Mouse (Mus musculus): ENCODE measurements around the gene Zfr2.
"Not testable (repeated sequence)": the region's sequence is repeated elsewhere in the genome, so short reads cannot be mapped to it uniquely, and the experiment has no call there.

Zfr2 gene

DNA sequence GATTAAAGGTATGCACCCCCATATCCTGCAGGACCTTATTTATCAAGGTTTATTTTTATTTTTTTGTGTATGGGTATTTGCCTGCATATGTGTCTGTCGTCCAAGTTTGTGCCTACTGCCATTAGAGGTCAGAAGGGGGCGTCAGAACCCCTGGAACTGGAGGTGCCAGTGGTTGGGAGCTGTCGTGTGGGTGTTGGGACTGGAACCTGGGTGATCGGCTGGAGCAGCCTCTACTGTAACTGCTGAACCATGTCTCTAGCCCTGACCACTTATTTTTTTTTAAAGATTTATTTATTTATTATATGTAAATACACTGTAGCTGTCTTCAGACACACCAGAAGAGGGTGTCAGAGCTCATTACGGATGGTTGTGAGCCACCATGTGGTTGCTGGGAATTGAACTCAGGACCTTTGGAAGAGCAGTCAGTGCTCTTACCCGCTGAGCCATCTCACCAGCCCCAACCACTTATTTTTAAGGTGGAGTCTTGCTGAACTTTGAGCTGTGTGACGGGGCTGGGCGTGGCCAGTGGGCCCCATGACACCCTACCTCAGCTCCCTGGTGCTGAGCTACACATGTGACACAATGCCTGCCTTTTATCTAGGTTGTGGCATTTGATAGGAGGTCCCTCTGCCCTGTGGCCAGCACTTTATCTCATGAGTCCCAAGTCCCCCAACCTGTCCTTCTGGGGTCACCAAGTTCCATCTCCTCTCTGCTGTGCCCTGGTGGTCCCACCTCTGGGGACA is 29.8 kb upstream of the Zfr2 start:
- DNase-seq (ENCODE audit: low spot score), result no peak

DNA sequence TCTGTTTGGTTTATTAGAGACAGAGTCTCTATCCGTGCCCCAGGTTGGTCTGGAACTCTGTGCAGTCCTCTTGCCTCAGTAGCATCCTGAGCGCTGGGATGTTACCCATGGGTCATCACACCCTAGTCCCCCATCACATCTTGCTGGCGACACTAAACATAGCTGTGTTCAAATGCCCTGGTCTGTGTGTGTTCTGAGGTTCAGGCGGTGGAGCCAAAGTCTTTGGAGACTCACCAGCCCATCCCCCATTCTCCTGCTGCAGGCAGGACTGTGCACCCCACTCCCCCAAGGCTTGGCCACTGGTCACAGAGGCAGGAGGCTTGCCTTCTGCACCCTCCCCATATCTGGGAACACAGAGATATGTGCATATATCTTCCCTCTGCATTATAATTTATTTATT is 28.8 kb upstream of the Zfr2 start:
- DNase-seq (ENCODE audit: low spot score), result no peak

DNA sequence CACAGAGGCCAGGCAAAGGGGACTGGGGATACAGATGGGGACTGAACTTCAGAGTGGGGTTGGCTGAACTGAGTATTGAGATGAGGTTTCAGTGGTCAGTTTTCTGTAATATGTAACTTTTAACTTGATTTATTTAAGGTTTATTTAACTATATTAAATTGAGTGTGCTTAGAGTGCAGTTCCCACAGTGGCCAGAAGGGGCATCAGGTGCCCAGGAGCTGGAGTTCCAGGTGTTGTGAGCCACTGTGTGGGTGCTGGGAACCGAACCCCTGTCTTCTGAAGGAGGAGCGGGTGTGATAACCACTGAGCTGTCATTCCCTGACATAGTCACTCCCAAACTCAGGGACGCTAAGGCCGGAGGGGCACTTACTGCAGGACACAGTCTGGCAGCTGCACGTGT is 22.8 kb upstream of the Zfr2 start:
- DNase-seq (ENCODE audit: low spot score), result no peak

DNA sequence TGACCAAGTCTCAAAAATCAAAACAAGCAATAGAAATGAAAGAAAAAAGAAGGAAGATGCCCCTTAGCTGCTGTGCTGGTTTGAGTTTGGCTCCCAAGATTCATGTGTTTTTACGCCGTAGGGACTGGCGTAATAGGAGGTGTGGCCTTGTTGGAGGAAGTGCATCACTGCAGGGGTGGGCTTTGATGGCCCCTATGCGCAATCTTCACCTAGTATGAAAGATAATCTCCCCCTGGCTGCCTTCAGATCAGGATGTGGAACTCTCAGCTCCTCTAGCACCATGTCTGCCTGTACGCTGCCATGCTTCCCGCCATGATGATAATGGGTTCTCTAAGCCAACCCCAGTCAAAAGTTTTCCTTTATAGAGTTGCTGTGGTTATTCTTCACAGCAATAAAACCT is 16.7 kb upstream of the Zfr2 start:
- no peak for DNase-seq (ENCODE audit: low spot score)

DNA sequence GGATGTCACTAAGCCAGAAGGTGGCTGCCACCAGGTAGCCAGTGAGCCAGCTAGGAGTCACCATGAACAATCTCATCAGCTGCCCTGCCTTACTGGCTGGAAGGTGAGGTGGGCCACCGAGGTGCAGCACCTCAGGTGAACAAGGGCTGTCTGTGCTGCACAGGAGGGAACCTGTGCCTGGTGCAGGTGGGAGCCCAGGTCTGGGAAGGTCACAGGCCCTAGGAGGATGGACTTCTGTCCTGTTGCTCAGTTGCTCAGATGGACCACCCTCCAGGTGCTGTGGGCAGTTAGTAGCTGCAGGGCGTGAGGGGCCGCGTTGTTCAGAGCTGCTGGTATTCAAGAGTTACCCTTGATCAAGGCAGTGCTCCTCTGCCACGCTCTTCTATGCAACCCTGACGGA is 16.1 kb upstream of the Zfr2 start:
- DNase-seq (ENCODE audit: low spot score), result no peak

DNA sequence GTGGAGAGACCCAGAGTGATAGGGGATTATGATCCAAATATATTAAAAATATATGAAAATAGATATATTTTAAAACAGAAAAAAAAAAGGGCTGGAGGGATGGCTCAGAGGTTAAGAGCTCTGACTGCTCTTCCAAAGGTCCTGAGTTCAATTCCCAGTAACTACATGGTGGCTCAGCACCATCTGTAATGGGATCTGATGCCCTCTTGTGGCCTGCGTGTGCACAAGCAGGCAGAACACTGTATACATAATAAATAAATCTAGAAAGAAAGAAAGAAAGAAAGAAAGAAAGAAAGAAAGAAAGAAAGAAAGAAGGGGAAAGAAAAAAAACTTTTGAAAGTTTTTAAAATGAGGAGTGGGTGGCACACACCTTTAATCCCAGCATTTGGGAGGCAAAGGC is 15.7 kb upstream of the Zfr2 start:
- not testable (repeated sequence) for DNase-seq (ENCODE audit: low spot score)

DNA sequence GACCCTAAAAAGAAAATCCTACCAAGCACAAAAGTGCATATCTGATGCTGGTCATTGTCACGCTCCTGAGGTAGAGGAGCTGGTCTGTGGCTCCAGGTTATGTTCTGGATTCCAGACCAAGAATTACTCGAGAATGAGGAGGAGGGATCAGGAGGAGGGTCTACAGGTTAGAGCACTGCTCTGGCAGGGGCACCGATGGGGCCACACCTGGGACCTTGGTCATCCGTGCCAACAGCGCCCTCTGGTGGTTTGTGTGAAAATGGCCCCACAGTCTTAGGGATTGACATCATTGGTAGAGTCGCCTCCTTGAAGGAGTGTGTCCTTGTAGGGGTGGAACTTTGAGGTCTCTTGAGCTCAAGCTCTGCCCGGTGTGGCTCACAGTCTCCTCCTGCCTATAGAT is 15.0 kb upstream of the Zfr2 start:
- DNase-seq (ENCODE audit: low spot score), result peak; percentile 67

DNA sequence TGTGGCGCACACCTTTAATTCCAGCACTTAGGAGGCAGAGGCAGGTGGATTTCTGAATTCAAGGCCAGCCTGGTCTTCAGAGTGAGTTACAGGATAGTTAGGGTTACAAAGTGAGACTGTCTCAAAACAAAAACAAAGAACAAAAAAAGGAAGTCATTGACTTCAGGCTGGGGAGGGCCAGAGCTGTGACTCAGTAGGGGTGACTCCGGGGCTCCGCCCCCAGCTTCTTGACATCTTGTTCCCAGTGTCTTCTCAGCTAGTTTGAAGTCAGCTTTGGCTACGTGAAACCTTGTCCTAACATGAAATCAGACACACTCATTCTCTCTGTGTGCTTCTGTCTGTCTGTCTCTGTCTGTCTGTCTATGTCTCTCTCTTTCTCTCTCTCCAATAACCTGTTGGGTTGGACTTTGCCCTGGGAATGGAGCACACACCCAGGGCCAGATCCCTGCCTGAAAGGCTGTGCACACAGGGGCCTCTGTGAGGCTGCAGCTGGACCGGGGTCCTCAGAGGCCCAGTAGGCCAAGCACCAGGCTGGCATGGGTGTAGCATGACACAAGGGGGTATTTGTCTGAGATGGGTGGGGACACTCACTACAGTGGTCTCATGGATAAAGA is 11.4 kb upstream of the Zfr2 start:
- DNase-seq (ENCODE audit: low spot score), result no peak

DNA sequence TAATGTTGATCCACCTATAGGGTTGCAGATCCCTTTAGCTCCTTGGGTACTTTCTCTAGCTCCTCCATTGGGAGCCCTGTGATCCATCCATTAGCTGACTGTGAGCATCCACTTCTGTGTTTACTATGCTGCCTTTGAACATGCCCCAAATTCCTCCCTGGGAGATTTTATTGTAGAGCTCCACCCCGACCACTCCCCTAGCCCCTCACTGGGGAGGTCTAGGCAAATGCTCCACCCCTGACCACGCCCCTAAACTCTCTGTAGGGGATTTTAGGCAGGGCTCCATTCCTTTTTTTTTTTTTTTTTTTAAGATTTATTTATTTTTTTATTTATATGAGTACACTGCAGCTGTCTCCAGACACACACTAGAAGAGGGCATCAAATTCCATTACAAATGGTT is 9.2 kb upstream of the Zfr2 start:
- DNase-seq (ENCODE audit: low spot score), result not testable (repeated sequence)

DNA sequence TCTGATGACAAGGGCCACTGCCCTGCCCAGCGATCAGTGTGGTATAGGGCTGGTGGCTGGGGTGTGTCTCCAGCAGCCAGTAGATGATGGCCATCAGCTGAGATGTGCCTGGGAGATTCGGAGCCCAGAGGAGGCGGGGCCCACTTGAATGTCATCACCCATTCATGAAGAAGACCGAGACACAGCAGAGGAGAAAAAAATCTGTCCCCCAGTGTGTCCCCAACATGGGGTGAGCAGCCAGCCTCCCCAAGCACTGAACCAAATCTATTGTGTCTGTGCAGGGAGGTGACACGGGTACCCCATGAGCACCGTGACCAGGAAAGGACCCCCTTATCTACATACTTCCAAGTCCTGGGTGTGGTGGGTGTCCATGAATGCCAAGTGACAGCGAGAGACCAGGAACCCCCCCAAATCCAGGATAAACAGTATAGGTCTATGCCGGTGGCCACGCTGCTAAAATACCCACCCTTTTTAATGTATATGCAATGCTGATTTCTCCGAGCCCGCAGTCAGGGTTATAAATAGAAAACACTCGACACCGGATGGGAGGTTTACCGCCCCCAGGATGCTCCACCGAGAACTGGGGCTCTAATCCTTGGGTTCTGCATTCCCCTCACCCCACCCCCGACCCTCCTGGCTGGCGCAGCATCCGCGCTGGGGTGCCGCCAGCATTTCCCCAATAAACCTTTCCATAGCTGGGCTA is 3.1 kb upstream of the Zfr2 start:
- DNase-seq (ENCODE audit: low spot score), result no peak

DNA sequence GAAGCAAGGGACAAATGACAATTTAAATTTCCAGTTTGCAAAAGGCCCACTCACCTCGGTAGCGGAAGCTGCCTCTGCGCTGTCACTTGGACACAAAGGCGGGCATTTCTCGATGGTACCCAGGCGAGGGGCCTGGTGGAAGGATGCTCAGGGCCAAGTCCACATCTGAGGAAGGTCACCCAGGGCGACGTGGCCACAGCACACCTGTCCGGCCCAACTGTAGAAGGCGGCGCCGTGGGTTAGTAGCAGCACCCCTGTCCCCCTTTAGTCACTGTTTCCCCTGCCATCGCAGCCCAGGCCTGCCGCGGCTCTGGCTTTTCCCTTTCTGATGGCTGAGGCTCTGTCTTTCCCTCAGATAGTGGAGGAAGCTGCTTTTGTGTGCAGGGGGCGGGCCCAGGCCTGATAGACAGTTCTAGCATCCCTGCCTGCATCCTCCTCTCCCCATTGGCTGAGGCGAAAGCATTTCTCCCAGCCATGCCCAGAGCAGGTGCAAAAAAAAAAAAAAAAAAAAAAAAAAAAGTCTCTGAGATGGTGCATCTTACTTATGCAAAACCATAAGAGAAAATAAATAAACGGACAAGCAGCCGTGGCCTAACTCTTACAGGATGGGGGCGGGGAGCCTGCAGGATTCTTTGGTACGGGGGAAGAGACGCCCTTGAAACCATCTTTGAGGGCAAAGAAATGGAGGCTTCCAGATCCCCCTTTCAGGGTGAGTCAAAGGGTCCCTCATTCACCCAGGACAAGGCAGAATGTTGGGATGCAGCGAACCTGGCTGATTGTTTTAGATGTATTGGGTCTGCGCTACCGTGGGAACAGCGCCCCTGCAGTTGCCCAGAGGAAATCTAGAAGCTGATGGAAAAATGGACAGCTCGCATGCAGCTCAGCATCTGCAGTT is 2.3 kb upstream of the Zfr2 start, which contains the start of gene Atcay:
TSS of gene Atcay (minus strand) at position 396 of the 895 bp plus-strand sequence.
- DNase-seq (ENCODE audit: low spot score), result no peak

DNA sequence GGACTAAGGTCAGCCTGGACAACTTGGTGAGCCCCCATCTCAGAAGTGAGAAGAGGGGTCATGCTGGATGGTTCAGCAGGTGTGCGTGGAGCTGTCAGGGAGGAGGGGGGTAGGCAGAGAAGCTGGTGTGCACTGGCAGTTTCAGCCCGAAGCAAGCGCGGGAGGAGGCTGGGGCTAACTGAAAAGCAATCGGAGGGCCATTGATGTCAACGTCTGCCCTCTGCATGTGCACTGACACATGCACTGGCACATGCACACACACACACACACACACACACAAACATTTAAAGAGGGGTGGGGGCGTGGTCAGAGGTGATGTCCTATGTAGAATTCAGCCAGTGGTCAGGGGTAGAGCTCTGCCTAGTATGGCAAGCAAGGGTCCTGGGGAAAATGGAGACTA is 1.5 kb upstream of the Zfr2 start:
- DNase-seq (ENCODE audit: low spot score), result no peak

DNA sequence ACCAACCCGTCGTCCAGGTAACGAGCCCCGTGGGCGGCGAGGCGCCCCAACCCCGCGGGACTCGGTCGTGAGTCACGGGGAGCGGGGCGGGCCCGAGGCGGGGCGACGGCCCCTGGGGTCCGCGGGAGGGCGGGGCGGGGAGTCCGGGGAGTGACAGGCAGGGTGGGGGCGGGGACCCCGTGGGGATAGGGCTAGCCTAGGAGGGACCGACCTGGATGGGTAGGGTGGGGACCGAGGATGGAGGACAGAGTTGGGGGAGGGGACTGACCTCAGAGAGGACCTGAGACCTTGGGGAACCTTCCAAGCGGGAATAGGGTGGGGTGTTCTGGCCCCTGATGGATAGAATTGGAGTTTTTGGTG is 251 bp downstream of the Zfr2 start:
- DNase-seq (ENCODE audit: low spot score), result no peak

DNA sequence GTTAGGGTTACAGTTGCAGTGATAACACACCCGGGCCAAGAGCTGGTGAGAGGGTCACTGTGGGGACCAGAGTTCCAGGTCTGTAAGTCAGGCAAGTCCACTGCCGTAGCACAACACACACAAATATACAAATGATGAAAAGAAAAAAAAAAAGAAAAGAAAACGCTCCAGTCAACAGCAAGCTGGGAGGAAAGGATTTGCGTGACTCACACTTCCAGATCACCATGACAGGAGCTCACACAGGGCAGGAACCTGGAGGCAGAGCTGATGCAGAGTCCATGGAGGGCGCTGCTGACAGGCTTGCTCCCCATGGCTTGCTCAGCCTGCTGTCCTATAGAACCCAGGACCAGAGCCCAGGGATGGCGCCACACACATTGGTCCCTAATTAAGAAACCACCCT is 1.3 kb downstream of the Zfr2 start:
- DNase-seq (ENCODE audit: low spot score), result no peak

DNA sequence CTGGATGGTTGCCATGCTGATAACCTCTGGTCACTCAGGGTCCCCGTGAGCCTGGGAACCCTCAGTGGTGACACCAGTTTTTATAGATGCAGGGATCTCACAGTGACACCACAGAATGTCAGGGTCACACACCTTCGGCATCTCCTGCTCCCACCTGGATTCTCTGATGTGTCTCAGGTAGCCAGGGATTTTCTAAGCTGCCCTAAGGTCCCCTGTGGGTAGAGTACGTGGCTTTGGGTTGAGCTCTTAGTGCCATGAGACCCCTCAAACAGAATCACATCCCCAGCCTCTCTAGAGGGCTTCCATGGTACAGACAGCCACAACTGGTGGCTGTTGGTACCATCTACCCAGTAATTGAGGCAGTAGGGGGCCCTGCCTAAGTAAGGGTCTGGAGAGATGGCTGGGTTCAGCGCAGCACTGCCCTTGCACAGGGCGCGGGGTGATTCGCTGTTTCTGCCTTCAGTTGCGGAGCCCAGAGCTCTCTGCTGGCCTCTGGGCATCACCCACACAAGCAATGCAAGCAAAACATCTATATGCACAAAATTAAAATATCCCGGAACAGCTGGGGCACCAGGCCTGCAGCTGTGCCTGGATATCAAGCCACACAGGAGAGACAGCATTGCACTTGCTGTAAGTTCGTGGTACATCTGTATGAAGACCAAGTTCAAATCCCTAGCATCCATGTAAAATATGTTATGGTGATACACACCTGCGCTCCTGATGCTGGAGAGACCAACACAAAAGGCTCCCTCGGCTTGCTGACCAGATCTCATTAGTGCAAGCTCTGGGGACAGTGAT is 3.7 kb downstream of the Zfr2 start:
- DNase-seq (ENCODE audit: low spot score), result no peak

DNA sequence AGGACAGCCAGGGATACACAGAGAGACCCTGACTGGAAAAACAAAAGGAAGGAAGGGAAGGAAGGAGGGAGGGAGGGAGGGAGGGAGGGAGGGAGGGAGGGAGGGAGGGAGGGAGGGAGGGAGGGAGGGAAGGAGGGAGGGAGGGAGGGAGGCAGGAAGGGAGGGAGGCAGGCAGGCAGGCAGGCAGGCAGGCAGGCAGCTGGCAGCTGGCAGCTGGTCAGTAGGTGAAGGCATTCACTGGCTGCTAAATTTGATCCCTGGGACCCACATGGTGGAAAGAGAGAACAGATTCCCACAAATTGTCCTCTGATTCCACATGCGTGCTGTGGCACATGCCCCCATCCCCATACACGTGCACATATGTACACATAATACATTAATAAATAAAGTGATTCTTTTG is 5.7 kb downstream of the Zfr2 start:
- no peak for DNase-seq (ENCODE audit: low spot score)

DNA sequence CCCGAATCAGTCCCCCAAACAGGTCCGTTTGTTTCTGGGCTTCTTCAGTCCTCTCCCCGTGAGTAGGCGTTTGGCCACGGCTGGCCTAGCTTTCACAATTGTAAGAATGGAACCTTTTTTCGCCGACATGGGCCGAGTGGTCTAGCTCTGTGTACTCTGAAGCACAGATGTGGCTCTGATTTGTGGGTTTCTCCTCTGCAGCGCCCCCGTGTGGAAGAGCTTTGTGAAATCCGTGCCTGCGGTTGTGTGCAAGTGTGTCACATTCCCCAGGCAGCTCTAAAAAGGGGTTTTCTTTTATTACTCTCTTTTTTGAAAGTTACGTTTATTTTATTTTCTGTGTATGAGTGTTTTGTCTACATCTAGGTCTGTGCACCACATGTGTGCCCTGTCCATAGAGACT is 7.9 kb downstream of the Zfr2 start:
- peak; percentile 52 for DNase-seq (ENCODE audit: low spot score)

DNA sequence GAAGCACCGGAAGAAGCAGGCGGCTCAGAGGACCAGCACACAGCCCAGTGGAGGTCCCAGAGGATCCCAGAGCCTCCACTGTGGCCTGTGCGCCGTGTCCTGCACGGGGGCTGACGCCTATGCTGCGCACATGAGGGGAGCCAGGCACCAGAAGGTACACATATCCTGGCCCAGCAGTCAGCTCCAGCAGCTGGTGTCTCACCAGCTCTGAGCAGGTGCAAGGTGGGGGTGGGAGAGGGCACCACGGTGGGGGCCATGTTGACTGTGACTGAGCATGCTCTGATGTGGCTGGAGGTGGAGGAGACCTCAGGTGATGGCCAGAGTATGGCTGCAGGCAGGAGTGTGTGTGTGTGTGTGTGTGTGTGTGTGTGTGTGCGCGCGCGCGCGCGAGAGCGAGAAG is 9.1 kb downstream of the Zfr2 start:
- no peak for DNase-seq (ENCODE audit: low spot score)

DNA sequence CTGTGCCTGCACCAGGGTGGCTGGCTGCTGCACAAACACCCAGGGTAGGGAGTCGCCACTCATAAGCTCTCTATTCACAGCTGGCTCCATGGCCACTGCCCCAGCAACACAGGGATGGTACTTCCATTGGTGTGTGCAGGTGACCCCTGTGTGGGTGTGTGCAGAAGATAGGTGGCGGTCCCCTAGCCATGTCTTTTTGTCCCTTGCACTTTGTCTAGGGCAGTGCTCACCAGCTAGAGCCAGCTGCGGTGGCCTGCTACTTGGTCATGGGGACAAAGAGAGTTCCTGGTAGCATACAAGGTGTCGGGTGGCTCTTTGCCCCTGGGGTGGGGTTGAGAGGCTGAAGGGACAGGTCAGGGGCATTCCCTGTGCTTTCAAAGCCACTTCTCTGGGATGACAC is 11.2 kb downstream of the Zfr2 start:
- no peak for DNase-seq (ENCODE audit: low spot score)

DNA sequence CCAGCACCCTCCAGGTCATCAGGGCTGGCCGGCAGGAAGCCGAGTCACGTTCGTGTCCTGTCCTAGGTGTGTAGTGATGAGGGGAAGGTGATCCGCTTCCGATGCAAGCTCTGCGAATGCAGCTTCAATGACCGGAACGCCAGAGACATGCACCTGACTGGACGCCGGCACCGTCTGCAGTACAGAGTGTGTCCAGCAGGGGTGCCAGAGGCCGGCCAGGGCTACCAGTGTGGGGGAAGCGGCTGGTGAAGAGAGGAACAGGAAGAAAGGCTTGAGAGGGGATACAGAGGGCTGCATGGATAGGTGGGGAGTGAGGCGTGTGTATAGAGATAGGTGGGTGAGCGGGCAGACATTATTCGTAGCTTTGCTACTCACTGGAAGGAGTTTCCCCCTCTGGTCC is 11.6 kb downstream of the Zfr2 start:
- peak; percentile 85 for DNase-seq (ENCODE audit: low spot score)

DNA sequence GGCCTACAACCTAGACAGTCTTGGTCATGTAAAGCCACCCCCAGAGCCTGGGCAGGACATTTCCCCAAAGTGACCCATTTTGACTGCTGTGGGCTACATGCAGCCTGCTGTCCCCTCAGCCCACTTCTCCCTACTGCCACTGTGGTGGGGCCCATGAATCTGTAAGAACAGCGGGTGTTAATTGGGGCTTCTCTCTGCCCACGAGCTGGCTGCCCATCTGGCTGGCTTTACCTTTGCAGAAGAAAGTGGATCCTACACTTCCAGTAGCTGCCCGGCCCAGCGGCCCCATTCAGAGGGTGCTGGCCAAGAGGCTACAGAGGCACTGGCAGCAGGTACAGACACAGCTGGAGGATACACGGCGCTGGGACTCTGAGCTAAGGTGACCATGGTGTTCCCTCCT is 12.2 kb downstream of the Zfr2 start:
- DNase-seq (ENCODE audit: low spot score), result no peak

DNA sequence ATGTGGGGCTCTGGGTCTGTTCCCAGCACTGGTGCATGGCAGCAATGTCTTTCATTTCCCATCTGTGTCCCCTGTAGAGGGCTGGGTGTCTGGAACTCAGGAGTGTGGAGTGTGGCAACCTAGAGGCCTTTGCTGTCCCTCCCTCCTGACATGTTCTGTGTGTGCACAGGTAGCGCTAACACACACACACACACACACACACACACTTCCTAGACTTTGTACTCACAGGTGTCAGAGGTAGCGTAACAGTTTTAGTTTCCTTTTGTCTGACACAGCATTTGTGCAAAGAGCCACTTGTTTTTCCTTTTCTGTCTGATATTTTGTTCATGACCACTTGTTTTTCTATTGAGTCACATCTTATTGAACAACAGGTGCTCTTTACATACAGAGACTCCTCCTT is 14.8 kb downstream of the Zfr2 start:
- DNase-seq (ENCODE audit: low spot score), result no peak

Data from ovary, postnatal 14 days (tissue).